In genomic region chr5:146281884-146282579, GRCm38 (mm10) we compare ENCODE assay signal across 25 mouse cellular contexts. TPM values are rescaled to one million over a fixed set of nuclear protein-coding genes. Genes with fewer than 3 reads are reported as not detected.
DNase-seq lines count a peak whose midpoint lies in the region; ATAC-seq and TF ChIP-seq lines count a peak whose summit lies in the region.
"Had no signal": no experiment of that assay in that cellular context is flagged by ENCODE, and none has a peak within 500 bp of the region (broad histone marks: within the 10 kb centered on the region; RNA-seq: fewer than 3 reads in every experiment).

No protein-coding gene starts in this region.

- no peak overlapping the region for H3K27ac ChIP-seq in hindbrain, embryonic 11.5 days (ENCODE audit: low read depth, low read length)
- H3K27ac ChIP-seq in hindbrain, postnatal 0 days: no peak overlapping the region
- H3K27ac ChIP-seq in liver, embryonic 13.5 days: 0 out of 2 replicates have a peak overlapping the region, but pooled peaks have one; percentile 3
- no peak overlapping the region for H3K27ac ChIP-seq in liver, embryonic 12.5 days
- H3K27ac ChIP-seq in neural tube, embryonic 14.5 days (ENCODE audit: low read depth, low read length): no peak overlapping the region
- no peak overlapping the region for H3K27ac ChIP-seq in neural tube, embryonic 15.5 days (replicated peaks)
- H3K27ac ChIP-seq: embryonic facial prominence, embryonic 10.5 days; embryonic facial prominence, embryonic 12.5 days; forebrain, embryonic 13.5 days; forebrain, embryonic 15.5 days had no signal

- TF ChIP-seq CTCF in hindbrain, postnatal 0 days (IDR thresholded peaks at IDR 0.05; ENCODE audit: low read depth): no peak

- no peaks in the 10 kb centered on the region for H3K4me1 ChIP-seq in hindbrain, embryonic 11.5 days (replicated peaks; ENCODE audit: control insufficient read depth, insufficient read depth, low read length)
- H3K4me1 ChIP-seq in hindbrain, postnatal 0 days (ENCODE audit: insufficient read depth, low read length): no peaks in the 10 kb centered on the region
- H3K4me1 ChIP-seq in liver, embryonic 13.5 days (replicated peaks): peaks cover 40% of the 10 kb centered on the region
- peaks cover 38% of the 10 kb centered on the region for H3K4me1 ChIP-seq in liver, embryonic 12.5 days
- 0 out of 2 replicates have a peak, but pooled peaks cover 3% of the 10 kb centered on the region for H3K4me1 ChIP-seq in neural tube, embryonic 14.5 days (ENCODE audit: control insufficient read depth, insufficient read depth, low read length)
- peaks cover 4% of the 10 kb centered on the region; the same call in 1 of the 2 replicates for H3K4me1 ChIP-seq in neural tube, embryonic 15.5 days
- H3K4me1 ChIP-seq: embryonic facial prominence, embryonic 10.5 days; embryonic facial prominence, embryonic 12.5 days; forebrain, embryonic 13.5 days; forebrain, embryonic 15.5 days had no signal

- ATAC-seq in hindbrain, embryonic 11.5 days (ENCODE audit: low FRiP score): no peak; the same call in 1 of the 2 replicates
- no peak for ATAC-seq in hindbrain, postnatal 0 days
- no peak for ATAC-seq in liver, embryonic 13.5 days (ENCODE audit: low read depth)
- no peak for ATAC-seq in liver, embryonic 12.5 days
- 0 out of 2 replicates have a peak, but pooled peaks have one; percentile 51 for ATAC-seq in neural tube, embryonic 14.5 days (ENCODE audit: low read depth)
- ATAC-seq in neural tube, embryonic 15.5 days (ENCODE audit: low FRiP score): no peak
- ATAC-seq: CD4-positive, CD25-positive, alpha-beta regulatory T cell, adult 4 months; forebrain, embryonic 13.5 days; forebrain, embryonic 15.5 days; forebrain, postnatal 0 days had no signal

- 78% methylated on average over 13 of the region's 13 CpGs for WGBS in hindbrain, embryonic 11.5 days
- WGBS in hindbrain, postnatal 0 days: 69% methylated on average over 13 of the region's 13 CpGs
- WGBS in liver, embryonic 13.5 days (ENCODE audit: insufficient replicate concordance): 82% methylated on average over 13 of the region's 13 CpGs
- WGBS in liver, embryonic 12.5 days (ENCODE audit: insufficient replicate concordance): 83% methylated on average over 13 of the region's 13 CpGs
- 63% methylated on average over 13 of the region's 13 CpGs for WGBS in neural tube, embryonic 14.5 days
- WGBS in neural tube, embryonic 15.5 days: 67% methylated on average over 13 of the region's 13 CpGs

- H3K36me3 ChIP-seq in hindbrain, embryonic 11.5 days (ENCODE audit: control insufficient read depth, insufficient read depth, low read length): no peaks in the 10 kb centered on the region
- peaks cover 24% of the 10 kb centered on the region; the same call in 1 of the 2 replicates for H3K36me3 ChIP-seq in hindbrain, postnatal 0 days (ENCODE audit: insufficient read depth, low read length)
- H3K36me3 ChIP-seq in liver, embryonic 13.5 days: peaks cover 71% of the 10 kb centered on the region
- peaks cover 79% of the 10 kb centered on the region for H3K36me3 ChIP-seq in liver, embryonic 12.5 days
- H3K36me3 ChIP-seq in neural tube, embryonic 14.5 days (ENCODE audit: control insufficient read depth, insufficient read depth, low read length): peaks cover 16% of the 10 kb centered on the region; the same call in 1 of the 2 replicates
- peaks cover 25% of the 10 kb centered on the region for H3K36me3 ChIP-seq in neural tube, embryonic 15.5 days

- no peak overlapping the region for H3K4me2 ChIP-seq in hindbrain, embryonic 11.5 days (replicated peaks; ENCODE audit: low read depth, low read length)
- no peak overlapping the region for H3K4me2 ChIP-seq in hindbrain, postnatal 0 days (ENCODE audit: low read depth, low read length)
- H3K4me2 ChIP-seq in liver, embryonic 13.5 days: no peak overlapping the region
- no peak overlapping the region for H3K4me2 ChIP-seq in liver, embryonic 12.5 days
- H3K4me2 ChIP-seq in neural tube, embryonic 14.5 days (ENCODE audit: low read depth, low read length): no peak overlapping the region
- no peak overlapping the region for H3K4me2 ChIP-seq in neural tube, embryonic 15.5 days
- H3K4me2 ChIP-seq: embryonic facial prominence, embryonic 12.5 days; forebrain, embryonic 13.5 days; forebrain, embryonic 15.5 days had no signal

- H3K9me3 ChIP-seq in hindbrain, embryonic 11.5 days (ENCODE audit: control insufficient read depth, low read length): no peaks in the 10 kb centered on the region
- H3K9me3 ChIP-seq in hindbrain, postnatal 0 days (ENCODE audit: low read length): no peaks in the 10 kb centered on the region
- no peaks in the 10 kb centered on the region for H3K9me3 ChIP-seq in liver, embryonic 13.5 days (replicated peaks)
- H3K9me3 ChIP-seq in liver, embryonic 12.5 days (replicated peaks): no peaks in the 10 kb centered on the region
- no peaks in the 10 kb centered on the region for H3K9me3 ChIP-seq in neural tube, embryonic 14.5 days (ENCODE audit: control insufficient read depth, low read length)
- H3K9me3 ChIP-seq in neural tube, embryonic 15.5 days (replicated peaks): no peaks in the 10 kb centered on the region
- H3K9me3 ChIP-seq: embryonic facial prominence, embryonic 10.5 days; embryonic facial prominence, embryonic 12.5 days; forebrain, embryonic 13.5 days; forebrain, embryonic 15.5 days; G1E had no signal

- no peaks in the 10 kb centered on the region for H3K27me3 ChIP-seq in hindbrain, embryonic 11.5 days (ENCODE audit: control insufficient read depth, insufficient read depth, low read length)
- H3K27me3 ChIP-seq in hindbrain, postnatal 0 days (ENCODE audit: insufficient read depth, low read length): no peaks in the 10 kb centered on the region
- H3K27me3 ChIP-seq in liver, embryonic 13.5 days: no peaks in the 10 kb centered on the region
- H3K27me3 ChIP-seq in liver, embryonic 12.5 days (replicated peaks): no peaks in the 10 kb centered on the region
- no peaks in the 10 kb centered on the region for H3K27me3 ChIP-seq in neural tube, embryonic 14.5 days (ENCODE audit: control insufficient read depth, insufficient read depth, low read length)
- H3K27me3 ChIP-seq in neural tube, embryonic 15.5 days (replicated peaks): no peaks in the 10 kb centered on the region
- H3K27me3 ChIP-seq: CH12.LX; embryonic facial prominence, embryonic 12.5 days; forebrain, embryonic 13.5 days; forebrain, embryonic 15.5 days had no signal

- DNase-seq in hindbrain, embryonic 11.5 days (ENCODE audit: low spot score): peak; percentile 10
- DNase-seq in hindbrain, postnatal 0 days (ENCODE audit: low spot score): no peak
- DNase-seq in liver, embryonic 13.5 days: no peak
- DNase-seq in NIH3T3 (ENCODE audit: low read depth): peak; percentile 19
- no peak for DNase-seq in cerebellum, adult 9-10 months
- DNase-seq: adrenal gland, adult 2 months; adrenal gland, postnatal 10 days; adrenal gland, postnatal 25 days; B cell, adult 2 months; cerebellum, adult 11 months; cerebellum, adult 18-20 months; cerebellum, adult 8-10 months; cerebellum, postnatal 10 days; cerebellum, postnatal 25 days; forebrain, postnatal 0 days had no signal

- no peak overlapping the region for H3K4me3 ChIP-seq in hindbrain, embryonic 11.5 days (ENCODE audit: low read depth, low read length)
- H3K4me3 ChIP-seq in hindbrain, postnatal 0 days (ENCODE audit: low read length): no peak overlapping the region
- H3K4me3 ChIP-seq in liver, embryonic 13.5 days (replicated peaks): no peak overlapping the region
- no peak overlapping the region for H3K4me3 ChIP-seq in liver, embryonic 12.5 days
- H3K4me3 ChIP-seq in neural tube, embryonic 14.5 days (ENCODE audit: low read depth, low read length): no peak overlapping the region
- no peak overlapping the region for H3K4me3 ChIP-seq in neural tube, embryonic 15.5 days (replicated peaks)
- H3K4me3 ChIP-seq: embryonic facial prominence, embryonic 10.5 days; embryonic facial prominence, embryonic 12.5 days; forebrain, embryonic 13.5 days; forebrain, embryonic 15.5 days had no signal

- H3K9ac ChIP-seq in hindbrain, embryonic 11.5 days (ENCODE audit: low read depth, low read length): no peak overlapping the region
- H3K9ac ChIP-seq in hindbrain, postnatal 0 days (replicated peaks; ENCODE audit: low read length): no peak overlapping the region
- no peak overlapping the region for H3K9ac ChIP-seq in liver, embryonic 13.5 days
- H3K9ac ChIP-seq in liver, embryonic 12.5 days: no peak overlapping the region
- H3K9ac ChIP-seq in neural tube, embryonic 14.5 days (replicated peaks; ENCODE audit: low read depth, low read length): no peak overlapping the region
- no peak overlapping the region for H3K9ac ChIP-seq in neural tube, embryonic 15.5 days (replicated peaks)
- H3K9ac ChIP-seq: embryonic facial prominence, embryonic 12.5 days; forebrain, embryonic 13.5 days; forebrain, embryonic 15.5 days; forebrain, postnatal 0 days had no signal

RNA-seq across cellular contexts. Expression of gene Cdk8, which starts 51.0 kb away (rescaled TPM):
- 36.9 and 40.5 TPM in 2 replicates for polyA plus RNA-seq in hindbrain, embryonic 11.5 days (2014; fragmentation: Nextera tagmentation; extraction: Ambion mirVana)
- total RNA-seq in hindbrain, postnatal 0 days (2014; rRNA removed): 33.8 and 36.0 TPM in 2 replicates
- polyA plus RNA-seq in hindbrain, postnatal 0 days (2015; fragmentation: Nextera tagmentation; extraction: Ambion mirVana): 13.2 and 14.4 TPM in 2 replicates
- polyA plus RNA-seq in liver, embryonic 13.5 days (2015; fragmentation: Nextera tagmentation; extraction: Ambion mirVana): 19.9 and 20.4 TPM in 2 replicates
- 30.7 and 32.5 TPM in 2 replicates for polyA plus RNA-seq in liver, embryonic 12.5 days (2016; fragmentation: Nextera tagmentation; extraction: Ambion mirVana)
- polyA plus RNA-seq in neural tube, embryonic 14.5 days (2014; fragmentation: Nextera tagmentation; extraction: Ambion mirVana): 26.1 and 30.9 TPM in 2 replicates
- 17.8 and 18.1 TPM in 2 replicates for polyA plus RNA-seq in neural tube, embryonic 15.5 days (2015; fragmentation: Nextera tagmentation; extraction: Ambion mirVana)

Comparison
In these comparisons a context has a peak if more than half of its experiments do, and no peak if none do; other contexts are left out.
1. DNase-seq: peak in hindbrain, embryonic 11.5 days (single experiment) and NIH3T3 (single experiment); none in hindbrain, postnatal 0 days (single experiment), liver, embryonic 13.5 days (single experiment) and cerebellum, adult 9-10 months (single experiment).